Mouse (Mus musculus): ENCODE measurements around the gene Tex29.

Tex29 gene

GRCm38 (mm10) chr8:11885881-11886699, 45.8 kb downstream of the Tex29 start:
- POLR2A ChIA-PET: interaction anchor here in 1 of 4 experiments (0.6 to 1.0 kb wide), 2 partner anchors 10 to 85 kb away, joined by 3 read pairs; no protein-coding TSS in a partner anchor
- CTCF ChIA-PET: no interaction called here

GRCm38 (mm10) chr8:11886824-11887223, 46.5 kb downstream of the Tex29 start:
- CTCF ChIA-PET: no interaction called here
- POLR2A ChIA-PET: interaction anchor here in 1 of 4 experiments (0.6 to 1.0 kb wide), 2 partner anchors 9 to 86 kb away, joined by 3 read pairs; no protein-coding TSS in a partner anchor

DNA sequence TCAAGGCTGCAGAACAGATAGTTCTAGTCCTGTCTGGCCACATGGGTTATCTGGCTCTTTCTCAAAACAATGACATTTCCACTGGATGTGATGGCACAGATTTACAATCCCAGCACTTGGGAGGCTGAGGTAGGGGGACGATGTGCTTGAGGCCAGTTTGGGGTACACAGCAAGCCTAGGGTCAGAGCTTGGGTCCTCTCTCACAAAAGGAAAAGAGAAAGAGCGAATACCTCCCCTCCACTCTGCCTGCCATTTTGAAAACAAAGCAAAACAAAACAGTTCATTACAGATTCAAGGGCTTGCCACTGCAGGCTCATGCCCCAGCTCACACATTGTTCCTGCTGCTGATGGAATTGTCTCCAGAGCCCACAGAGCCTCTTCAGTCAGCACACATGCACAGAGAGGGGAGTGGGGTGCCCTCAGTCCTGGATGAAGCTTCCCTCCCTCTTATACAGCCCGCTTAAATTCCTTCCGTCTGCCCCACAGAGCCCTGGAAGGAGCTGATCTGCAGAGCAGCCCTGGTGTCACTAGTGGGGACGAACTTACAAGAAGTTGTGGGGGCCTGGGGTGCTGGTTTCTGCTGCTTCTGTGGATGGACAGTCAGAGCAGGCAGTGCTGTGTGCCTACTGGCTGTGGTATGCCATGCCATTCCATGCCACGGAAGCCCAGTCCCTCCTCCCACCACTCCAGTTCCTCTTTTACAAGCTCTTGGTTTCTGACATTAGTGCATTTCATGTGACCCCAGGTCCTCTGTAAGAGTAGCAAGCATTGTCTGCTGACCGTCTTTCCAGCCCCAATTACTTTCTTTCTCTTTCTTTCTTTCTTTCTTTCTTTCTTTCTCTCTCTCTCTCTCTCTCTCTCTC, 49.1 kb downstream of the Tex29 start:
- ChIA-PET CTCF (interaction anchor here in 1 of 4 experiments (0.7 kb wide), 1 partner anchor 11 kb away, joined by 7 read pairs; no protein-coding TSS in a partner anchor), POLR2A (no interaction called here)

DNA sequence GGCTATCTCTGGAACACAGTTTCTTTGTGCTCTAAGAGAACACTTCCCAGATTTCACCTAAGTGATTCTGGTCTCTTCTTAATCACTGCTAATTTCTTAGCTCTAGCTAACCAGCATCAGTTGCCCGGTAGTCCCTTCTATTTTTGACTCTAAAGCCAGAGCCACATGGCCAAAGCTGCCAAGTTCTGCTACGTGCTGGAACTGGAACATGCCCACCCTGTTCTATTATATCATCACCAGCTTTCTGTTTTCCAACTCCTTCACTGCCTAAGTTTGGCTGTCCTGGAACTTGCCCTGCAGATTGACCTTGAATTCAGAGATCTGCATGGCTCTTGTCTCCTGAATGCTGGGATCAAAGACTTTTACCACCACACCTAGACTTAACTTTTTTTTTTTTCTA, 52.5 kb downstream of the Tex29 start:
- POLR2A ChIA-PET: no interaction called here

DNA sequence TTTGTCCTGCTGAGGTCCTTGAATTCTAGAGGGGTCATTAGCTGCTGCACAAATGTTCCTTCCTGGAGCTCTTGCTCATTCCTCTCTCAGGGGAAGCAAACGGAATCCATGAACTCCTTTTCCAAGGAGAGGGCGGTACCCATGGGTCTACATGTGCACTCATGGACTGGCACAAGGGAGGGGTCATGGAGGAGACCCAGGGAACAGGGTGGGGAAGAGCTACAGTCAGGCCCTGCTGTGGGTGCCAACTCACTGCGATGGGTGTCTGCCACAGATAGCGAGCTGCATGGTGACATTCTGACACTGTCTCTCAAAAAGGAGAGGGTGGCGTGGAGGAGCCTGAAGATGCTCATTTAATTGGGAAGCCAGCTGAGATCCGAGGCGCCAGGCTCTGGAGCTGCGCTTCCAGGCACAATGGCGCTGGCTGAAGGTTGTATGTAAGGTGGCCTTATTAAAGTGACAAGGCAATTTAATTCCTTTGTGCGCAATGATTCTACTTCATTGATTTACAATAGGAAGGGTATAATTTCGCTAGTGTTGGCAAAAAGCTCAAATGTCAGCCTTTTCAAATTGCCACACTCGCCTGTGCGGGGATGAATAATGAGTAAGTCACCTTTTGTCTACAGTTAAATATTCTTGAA, 55.9 kb downstream of the Tex29 start:
- POLR2A ChIA-PET: interaction anchor here in 1 of 4 experiments (0.7 to 0.9 kb wide), 2 partner anchors 10 to 26 kb away, joined by 3 read pairs; no protein-coding TSS in a partner anchor

More for the DNA sequence above, 52.5 kb downstream of the Tex29 start:
- CTCF ChIA-PET: no interaction called here

GRCm38 (mm10) chr8:11896677-11897076, 56.4 kb downstream of the Tex29 start:
- ChIA-PET POLR2A (interaction anchor here in 1 of 4 experiments (0.9 kb wide), 1 partner anchor 27 kb away, joined by 3 read pairs; no protein-coding TSS in a partner anchor), CTCF (interaction anchor here in 1 of 4 experiments (0.6 kb wide), 1 partner anchor 27 kb away, joined by 5 read pairs; no protein-coding TSS in a partner anchor)

More for the DNA sequence above, 55.9 kb downstream of the Tex29 start:
- CTCF ChIA-PET: interaction anchor here in 1 of 4 experiments (0.6 kb wide), 1 partner anchor 28 kb away, joined by 5 read pairs; no protein-coding TSS in a partner anchor

DNA sequence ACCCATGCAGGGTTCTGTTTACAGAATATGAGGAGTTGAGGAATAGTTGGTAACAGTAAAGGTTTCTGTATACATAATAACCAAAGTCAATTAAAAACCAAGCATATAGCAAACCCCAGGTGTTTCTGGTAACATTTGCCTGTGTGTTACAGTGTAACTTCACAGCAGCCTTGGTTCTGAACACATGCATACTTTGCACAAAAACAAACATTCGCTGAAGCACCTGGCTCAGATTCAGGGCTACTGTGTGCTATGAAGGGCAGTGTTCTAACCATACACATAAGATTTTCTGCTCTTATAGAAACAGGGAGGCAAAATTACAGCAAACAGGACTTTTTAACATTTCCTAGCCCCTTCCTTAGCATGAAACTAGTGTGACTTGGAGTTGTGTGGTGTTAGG, 58.5 kb downstream of the Tex29 start:
- CTCF ChIA-PET: no interaction called here

More for the DNA sequence above, 58.5 kb downstream of the Tex29 start:
- POLR2A ChIA-PET: no interaction called here

All from embryonic stem cell, embryonic (primary cell).